Mouse (Mus musculus): ENCODE results near the gene Sfrp4. TPM values are rescaled to one million over a fixed set of nuclear protein-coding genes. Genes with fewer than 3 reads are reported as not detected.

The Sfrp4 gene
- total RNA-seq, 1 experiment from 2014 or later = not detected

- ATAC-seq (replicated peaks; ENCODE audit: insufficient number of reproducible peaks, low FRiP score, low TSS enrichment, poor library complexity, severe bottlenecking) = no peak
These were observed 3.6 kb downstream of the Sfrp4 start for GRCm38 (mm10) chr13:19626473-19626872.

DNA sequence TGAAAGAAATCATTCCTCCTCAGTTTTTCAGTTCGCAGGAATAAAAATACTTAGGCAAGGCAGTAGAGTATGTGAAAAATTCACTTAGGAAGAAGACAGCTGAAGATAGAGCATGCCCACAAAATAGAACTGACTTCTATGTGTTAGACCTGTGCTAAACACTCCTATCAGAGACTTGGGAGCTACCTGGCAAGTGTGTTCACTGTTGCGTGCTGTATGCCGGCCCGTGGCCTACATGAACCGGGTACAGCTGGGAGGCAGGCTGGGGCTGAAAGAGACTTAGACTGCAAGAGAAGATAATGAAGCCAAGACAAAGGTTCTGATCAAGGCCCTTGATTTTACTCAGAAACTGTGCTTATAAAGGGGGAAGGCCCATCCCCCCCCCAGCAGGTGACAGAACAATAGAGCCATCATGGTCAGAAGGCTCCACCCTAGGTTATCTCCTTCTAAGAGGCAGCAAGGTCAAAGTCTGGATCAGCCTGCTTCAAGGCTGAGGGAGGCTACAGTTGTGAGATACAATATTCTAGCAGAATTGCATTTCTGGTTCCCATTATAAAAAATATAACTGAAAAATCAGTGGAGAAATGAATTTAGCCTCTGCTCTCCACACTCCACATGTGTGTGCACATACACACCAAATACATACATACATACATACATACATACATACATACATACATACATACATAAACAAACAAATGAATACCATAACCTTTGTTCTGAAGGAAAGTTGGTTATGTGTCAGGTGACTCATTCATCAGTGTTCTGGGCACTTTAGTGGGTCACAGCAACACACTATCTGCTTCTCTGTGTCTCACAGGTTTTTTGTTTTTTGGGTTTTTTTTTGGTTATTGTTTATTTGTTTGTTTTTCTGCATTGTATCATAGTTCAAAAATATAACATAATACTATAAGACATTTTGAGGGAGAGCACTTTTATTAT is 8.1 kb downstream of the Sfrp4 start:
- ATAC-seq (replicated peaks; ENCODE audit: insufficient number of reproducible peaks, low FRiP score, low TSS enrichment, poor library complexity, severe bottlenecking) = no peak

- ATAC-seq (replicated peaks; ENCODE audit: insufficient number of reproducible peaks, low FRiP score, low TSS enrichment, poor library complexity, severe bottlenecking) = no peak
These were observed 13.2 kb downstream of the Sfrp4 start for GRCm38 (mm10) chr13:19636131-19636530.

GRCm38 (mm10) chr13:19640203-19640851 is 17.4 kb downstream of the Sfrp4 start:
- no peak for ATAC-seq (replicated peaks; ENCODE audit: insufficient number of reproducible peaks, low FRiP score, low TSS enrichment, poor library complexity, severe bottlenecking)

- ATAC-seq (replicated peaks; ENCODE audit: insufficient number of reproducible peaks, low FRiP score, low TSS enrichment, poor library complexity, severe bottlenecking) = no peak
These were observed 20.6 kb downstream of the Sfrp4 start for GRCm38 (mm10) chr13:19643519-19643918.

- no peak for ATAC-seq (replicated peaks; ENCODE audit: insufficient number of reproducible peaks, low FRiP score, low TSS enrichment, poor library complexity, severe bottlenecking)
These were observed 21.3 kb downstream of the Sfrp4 start for GRCm38 (mm10) chr13:19644225-19644624.

DNA sequence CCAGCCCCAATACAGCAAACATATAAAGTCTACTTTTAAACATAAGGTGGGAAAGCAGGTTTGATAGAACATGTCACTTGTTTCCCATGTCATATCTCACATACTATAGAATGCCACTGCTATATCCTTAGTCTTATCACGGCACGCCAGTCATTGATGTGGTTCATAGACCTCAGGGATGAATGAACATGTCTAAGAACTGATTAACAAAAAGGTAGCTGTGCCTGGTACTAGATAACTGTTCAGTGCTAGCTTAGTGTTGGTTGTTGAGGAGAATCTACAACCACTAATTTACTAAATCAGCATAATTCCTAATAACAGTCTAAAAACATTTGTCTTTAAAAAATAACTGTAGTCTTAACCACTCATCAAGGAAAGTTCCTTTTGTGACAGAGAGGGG is 26.9 kb downstream of the Sfrp4 start:
- ATAC-seq (replicated peaks; ENCODE audit: insufficient number of reproducible peaks, low FRiP score, low TSS enrichment, poor library complexity, severe bottlenecking) = no peak

- no peak for ATAC-seq (replicated peaks; ENCODE audit: insufficient number of reproducible peaks, low FRiP score, low TSS enrichment, poor library complexity, severe bottlenecking)
These were observed 29.5 kb downstream of the Sfrp4 start for GRCm38 (mm10) chr13:19652405-19652804.

DNA sequence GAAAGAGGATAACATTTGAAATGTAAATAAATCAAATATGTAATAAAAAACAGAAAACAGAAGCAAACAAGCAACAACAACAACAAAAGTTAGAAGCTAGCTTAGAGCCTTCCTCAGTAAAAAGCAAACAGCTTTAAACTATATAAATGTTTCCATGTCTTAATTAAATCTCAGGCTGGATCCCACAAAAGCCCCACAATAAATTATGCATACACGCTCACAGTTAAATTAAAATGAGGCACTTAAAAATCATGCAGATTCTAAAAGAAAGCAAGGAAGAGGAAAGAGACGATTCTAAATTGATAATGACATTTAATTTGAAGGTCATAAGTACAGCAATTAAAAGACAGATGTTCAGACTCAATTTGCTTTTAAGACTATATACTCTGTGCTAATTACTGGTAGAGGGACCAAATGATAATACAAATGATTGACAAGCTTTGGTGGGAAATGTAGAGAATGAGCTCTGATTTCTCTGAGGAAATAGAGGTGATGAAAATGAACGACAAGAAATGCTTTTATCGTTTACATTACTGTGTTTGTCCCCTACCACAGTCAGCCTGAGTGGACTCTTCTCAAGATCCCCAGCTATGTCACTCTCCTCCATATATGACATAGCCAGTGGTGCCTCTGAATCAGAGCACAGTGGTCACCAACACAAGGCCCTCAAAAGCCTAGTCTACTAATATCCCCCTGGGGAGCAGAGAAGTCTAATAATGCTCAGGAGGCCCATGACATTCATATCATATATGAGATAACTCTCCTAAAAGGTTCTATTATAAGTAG is 45.6 kb downstream of the Sfrp4 start:
- no peak for ATAC-seq (replicated peaks; ENCODE audit: insufficient number of reproducible peaks, low FRiP score, low TSS enrichment, poor library complexity, severe bottlenecking)

- no peak for ATAC-seq (replicated peaks; ENCODE audit: insufficient number of reproducible peaks, low FRiP score, low TSS enrichment, poor library complexity, severe bottlenecking)
These were observed 51.1 kb downstream of the Sfrp4 start for GRCm38 (mm10) chr13:19674025-19674424.

- ATAC-seq (replicated peaks; ENCODE audit: insufficient number of reproducible peaks, low FRiP score, low TSS enrichment, poor library complexity, severe bottlenecking) = no peak
These were observed 51.7 kb downstream of the Sfrp4 start for GRCm38 (mm10) chr13:19674601-19675000.

Other genes with a start within 250 kb of the Sfrp4 start
- 37.5 to 79.8 TPM (median 45.4 TPM) in 3 replicates for gene Stard3nl, start 227.3 kb upstream of the Sfrp4 start, total RNA-seq (2017)
- gene Epdr1, start 3.2 kb upstream of the Sfrp4 start, total RNA-seq (2017) = 1.5 TPM in 1 of 3 replicates, not detected in the others
- gene Nme8, start 74.7 kb downstream of the Sfrp4 start, total RNA-seq (2017) = not detected in 3 replicates
- gene Gpr141, start 201.2 kb downstream of the Sfrp4 start, total RNA-seq (2017) = 155 to 242 TPM (median 218 TPM) in 3 replicates